Mouse (Mus musculus) gastrocnemius, postnatal 14 days (tissue): ENCODE measurements around the gene Itgb2l. TPM values are rescaled to one million over a fixed set of nuclear protein-coding genes. Genes with fewer than 3 reads are reported as not detected.

Experiments
- DNase-seq: peaks from one replicate; pipeline ENCODE4 v3.0.0; 2021; ENCODE audit warnings: mixed read lengths
- intact Hi-C: fragments of 180-260 bp; cut with DNase I; formaldehyde crosslinking; loops from one replicate; pipeline ENCODE4 v1.15.1; 2025; ENCODE audit warnings: low total_unique reads
- total RNA-seq, 2 experiments: library from RNA; stranded (reverse); gene quantifications; 2 replicates each; pipeline ENCODE4 v1.2.3; 2021

The Itgb2l gene
- total RNA-seq, 2 experiments from 2014 or later = not detected

- no peak for DNase-seq
- intact Hi-C loops = no loop called here
Observed at GRCm38 (mm10) chr16:96375538-96375937, 67.9 kb downstream of the Itgb2l start.

- DNase-seq = no peak
- intact Hi-C loops = no loop called here
Observed at GRCm38 (mm10) chr16:96372752-96373118, 70.7 kb downstream of the Itgb2l start.

Other genes starting within 250 kb of the Itgb2l start
- gene Sh3bgr, start 243.2 kb downstream of the Itgb2l start, total RNA-seq = 1,000 to 10,000 TPM in 1 of 2 experiments, 100 to 1,000 TPM in 1; 977 to 1,012 TPM
- under 1 TPM; 0.11 to 0.23 TPM for gene B3galt5, start 207.8 kb downstream of the Itgb2l start, total RNA-seq
- 1 to 10 TPM in 1 of 2 experiments, not detected in 1; 1.1 TPM for gene Pcp4, start 24.0 kb upstream of the Itgb2l start, total RNA-seq